Mouse (Mus musculus): ENCODE measurements around the gene Ppp1r8.

- no peak for TF ChIP-seq CTCF (IDR thresholded peaks at IDR 0.05; ENCODE audit: control insufficient read depth, insufficient read depth, low read length)
- TF ChIP-seq POLR2A (IDR thresholded peaks at IDR 0.05; ENCODE audit: borderline replicate concordance, control insufficient read depth, low read depth, low read length) = no peak
These were observed 30.8 kb upstream of the Ppp1r8 start for GRCm38 (mm10) chr4:132873481-132874362.
